Mouse (Mus musculus): ENCODE results near the gene Olfr1396.
"Not testable (repeated sequence)": the region's sequence is repeated elsewhere in the genome, so short reads cannot be mapped to it uniquely, and the experiment has no call there.

Olfr1396 gene

GRCm38 (mm10) chr11:49089735-49090507 is 24.8 kb downstream of the Olfr1396 start:
- no peak for DNase-seq

GRCm38 (mm10) chr11:49088990-49089652 is 25.6 kb downstream of the Olfr1396 start:
- DNase-seq, result no peak

GRCm38 (mm10) chr11:49087830-49088616 is 26.7 kb downstream of the Olfr1396 start:
- DNase-seq, result no peak

DNA sequence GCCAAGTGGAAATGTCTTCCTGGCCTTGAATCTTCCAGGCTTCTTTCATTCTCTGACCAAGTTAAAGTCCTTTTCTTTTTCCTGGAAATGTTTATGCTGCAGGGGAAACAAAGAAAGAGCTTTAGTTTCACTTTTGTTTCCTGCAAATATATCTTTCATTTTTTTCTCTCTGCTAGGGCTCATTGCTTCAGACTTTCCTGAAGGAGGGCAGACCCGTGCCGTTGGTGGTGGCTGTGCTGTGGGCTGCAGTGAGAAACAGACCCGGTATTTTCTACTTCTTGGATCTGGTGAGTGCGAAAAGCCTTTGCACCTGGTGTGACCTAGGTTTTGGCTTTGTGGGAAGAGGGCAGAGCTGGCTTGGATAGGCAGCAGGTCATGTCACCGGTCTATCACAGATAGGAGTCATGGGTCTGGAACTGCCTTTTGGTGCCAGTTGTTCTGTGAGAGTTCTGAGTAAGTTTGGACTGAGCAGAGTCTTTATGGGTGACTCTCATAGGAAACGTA is 27.8 kb downstream of the Olfr1396 start:
- DNase-seq, result no peak

DNA sequence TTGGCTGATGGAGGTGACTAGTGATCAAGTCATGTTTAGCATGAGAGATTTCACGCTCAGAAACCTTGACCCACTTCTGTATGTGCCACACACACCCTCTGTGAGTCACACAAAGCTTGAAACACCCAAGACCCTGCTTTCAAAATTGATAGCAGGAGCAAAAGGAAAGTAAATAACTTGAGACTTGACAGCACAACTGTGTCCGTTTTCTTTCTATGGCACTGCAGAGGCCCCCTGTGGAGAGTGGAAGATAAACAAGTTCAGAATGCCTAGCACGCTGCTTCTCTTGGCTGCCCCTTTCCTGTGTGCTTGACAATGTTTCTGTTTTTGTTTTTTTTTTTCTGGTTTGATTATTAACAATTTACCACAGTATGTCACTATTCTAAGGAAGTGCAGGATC is 29.8 kb downstream of the Olfr1396 start:
- peak; percentile 47 for DNase-seq

GRCm38 (mm10) chr11:49084385-49084784 is 30.3 kb downstream of the Olfr1396 start:
- DNase-seq, result no peak

GRCm38 (mm10) chr11:49083808-49084207 is 30.9 kb downstream of the Olfr1396 start:
- DNase-seq, result no peak

DNA sequence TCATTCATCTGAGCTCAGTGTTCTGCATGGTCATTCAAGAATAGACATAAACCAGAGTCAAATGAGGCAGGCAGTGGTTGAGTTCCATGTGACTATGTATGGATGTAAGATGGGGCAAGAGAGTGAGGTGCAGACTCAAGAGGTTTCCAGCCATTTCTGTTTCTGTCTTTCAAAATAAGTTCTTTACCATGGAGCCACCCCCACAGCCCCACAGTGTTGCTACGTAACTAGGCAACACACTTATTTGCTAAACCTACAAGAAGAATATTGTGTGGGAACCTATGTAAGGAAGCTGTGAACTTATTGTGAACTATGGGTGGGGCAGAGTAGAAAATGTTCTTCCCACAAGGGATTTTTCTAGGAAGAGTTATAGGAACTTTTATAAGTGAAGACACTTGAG is 31.5 kb downstream of the Olfr1396 start:
- DNase-seq, result no peak

- DNase-seq, result no peak
Measured at GRCm38 (mm10) chr11:49081886-49082285, 32.8 kb downstream of the Olfr1396 start.

DNA sequence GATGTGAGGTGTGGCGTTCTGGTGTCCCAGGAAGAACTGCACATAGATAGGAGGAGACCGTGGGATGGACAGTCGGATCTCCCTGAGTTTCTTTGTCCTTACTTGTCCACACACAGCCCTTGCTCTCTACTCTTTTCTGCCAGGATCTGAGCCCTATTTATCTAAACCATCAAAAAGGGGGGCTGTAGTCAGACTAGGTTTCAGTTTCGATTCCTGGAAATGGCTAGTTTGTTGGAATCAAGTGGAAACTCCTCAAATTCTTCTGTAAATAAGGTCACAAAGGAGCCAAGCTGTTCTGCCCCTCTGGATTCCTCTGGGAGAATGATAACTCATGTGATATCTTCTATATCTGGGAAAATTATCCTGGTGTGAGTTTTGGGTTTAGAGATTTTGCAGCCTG is 33.3 kb downstream of the Olfr1396 start:
- no peak for DNase-seq

DNA sequence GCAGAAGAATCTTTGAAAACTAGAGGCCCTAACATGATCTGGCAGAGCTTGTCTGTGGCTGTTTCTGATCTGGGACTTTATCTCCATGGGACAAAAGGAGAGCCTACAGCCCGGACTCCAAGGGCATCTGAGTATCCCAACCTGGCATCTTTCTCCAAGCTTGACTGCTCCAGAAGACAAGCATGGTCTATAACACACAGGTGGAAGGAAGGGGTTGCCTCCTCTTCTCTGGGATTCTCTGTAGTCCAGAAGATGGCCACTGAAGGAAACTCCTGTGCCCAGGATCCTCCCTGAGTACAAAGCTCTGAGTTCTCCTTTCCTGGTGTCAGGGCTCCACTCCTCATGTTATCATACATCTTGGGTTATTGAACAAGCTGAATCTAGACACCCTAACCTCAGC is 34.0 kb downstream of the Olfr1396 start:
- no peak for DNase-seq

GRCm38 (mm10) chr11:49078719-49079118 is 36.0 kb downstream of the Olfr1396 start:
- no peak for DNase-seq

- no peak for DNase-seq
Measured at GRCm38 (mm10) chr11:49077012-49077411, 37.7 kb downstream of the Olfr1396 start.

DNA sequence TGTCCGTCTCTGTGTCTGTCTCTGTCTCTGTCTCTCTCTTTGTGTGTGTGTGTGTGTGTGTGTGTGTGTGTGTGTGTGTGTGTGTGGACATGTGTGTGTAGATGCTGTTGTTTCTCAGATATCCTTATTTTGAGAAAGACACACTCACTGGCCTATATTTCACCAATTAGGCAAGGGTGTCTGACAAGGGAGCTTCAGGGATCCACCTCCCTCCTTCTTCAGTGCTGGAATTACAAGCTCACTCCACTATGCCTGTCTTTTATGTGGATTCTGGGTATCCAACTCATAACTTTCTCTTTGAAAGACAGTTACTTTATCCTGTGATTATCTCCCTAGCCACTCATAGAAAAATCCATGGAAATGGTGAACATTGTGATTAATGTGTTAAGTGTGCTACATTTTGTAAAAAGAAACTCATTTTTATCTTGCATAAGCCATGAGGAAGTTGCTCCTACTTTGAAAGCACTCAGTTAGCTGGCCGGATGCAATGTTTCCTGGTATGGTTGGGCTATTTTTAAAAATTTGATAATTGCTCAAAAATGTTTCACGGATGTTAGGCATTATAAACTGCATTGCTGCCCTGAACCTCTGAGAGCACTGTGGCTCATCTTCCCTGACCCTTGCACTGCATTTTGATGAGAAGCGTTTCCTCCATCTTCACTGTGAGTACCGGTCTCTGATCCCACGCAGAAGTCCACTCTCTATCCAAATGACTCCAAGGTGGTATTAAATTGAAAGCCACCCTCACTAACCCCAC is 38.5 kb downstream of the Olfr1396 start, which contains the start of gene Ifi47:
Gene Ifi47 (plus strand): TSS at position 587 of the 757 bp plus-strand sequence.
- peak; percentile 59 for DNase-seq

DNA sequence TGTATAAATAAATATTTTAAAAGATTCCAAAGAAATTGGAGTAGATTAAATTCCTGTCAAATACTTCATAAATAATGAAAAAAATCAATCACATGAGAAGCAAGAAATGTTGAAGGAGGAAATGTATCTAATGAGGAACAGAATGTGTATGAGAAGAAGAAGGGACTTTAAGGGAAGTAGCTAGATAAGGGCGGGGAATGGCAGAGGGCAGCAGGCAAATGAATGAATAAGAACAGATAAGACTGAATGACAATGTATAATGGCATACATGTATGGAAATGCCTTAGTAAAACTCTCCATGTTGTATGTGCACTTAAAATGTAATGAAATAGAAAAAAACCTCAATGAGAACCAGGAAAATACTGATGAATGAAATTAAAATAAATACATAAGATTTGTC is 46.3 kb downstream of the Olfr1396 start:
- no peak for DNase-seq

- not testable (repeated sequence) for DNase-seq
Measured at GRCm38 (mm10) chr11:49063713-49064469, 50.8 kb downstream of the Olfr1396 start, which contains the start of gene Tgtp2. Gene Tgtp2 (minus strand): TSS chr11:49064206.

DNA sequence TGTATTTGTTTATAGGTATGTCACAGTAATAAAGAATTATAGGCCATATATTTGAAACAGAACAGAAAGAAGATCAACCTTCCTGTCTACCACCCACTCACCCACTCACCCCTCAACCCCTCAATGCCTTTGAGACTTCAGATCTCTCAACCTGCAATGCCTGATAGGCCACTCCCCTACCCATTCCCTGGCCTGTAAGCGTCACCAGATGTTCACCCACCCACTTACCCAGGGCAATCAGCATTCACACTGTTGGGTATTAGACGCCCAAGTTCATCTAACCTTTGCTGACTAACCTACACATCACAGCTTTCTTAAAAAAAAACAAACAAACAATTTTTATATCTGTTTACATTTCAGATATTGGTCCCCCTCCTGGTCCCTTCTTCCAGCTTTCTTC is 52.8 kb downstream of the Olfr1396 start:
- not testable (repeated sequence) for DNase-seq

- not testable (repeated sequence) for DNase-seq
Measured at GRCm38 (mm10) chr11:49060061-49060460, 54.6 kb downstream of the Olfr1396 start.
